12 mouse cellular contexts compared by ENCODE assay signal in the genomic region with DNA sequence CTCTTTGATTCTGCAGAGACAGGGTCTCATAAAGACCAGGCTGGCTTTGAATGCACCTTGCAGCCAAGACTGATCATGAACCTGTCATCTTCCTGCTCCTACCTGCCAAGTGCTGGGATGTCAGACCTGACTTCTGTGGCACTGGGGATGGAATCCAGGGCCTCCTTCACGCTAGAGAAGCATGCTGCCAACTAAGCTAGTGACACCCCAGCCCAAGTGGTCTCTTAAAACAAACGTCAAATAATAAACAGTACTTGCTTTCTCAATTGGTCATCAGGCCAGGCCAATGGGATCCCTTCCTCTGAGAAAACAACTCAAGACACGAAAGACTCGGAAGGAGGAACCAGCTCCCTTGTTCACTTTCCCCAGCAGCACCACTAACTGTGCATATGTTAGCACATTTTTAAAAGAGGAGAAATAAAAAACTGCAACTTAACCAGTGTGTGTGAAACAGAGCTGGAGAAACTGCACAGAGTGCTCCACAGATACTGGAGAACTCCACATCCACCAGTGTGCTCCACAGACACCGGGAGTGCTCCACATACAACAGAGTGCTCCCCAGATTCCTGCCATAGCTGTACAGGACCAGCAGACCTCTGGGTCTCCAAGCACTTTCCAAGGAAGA. TPM values are rescaled to one million over a fixed set of nuclear protein-coding genes. Genes with fewer than 3 reads are reported as not detected.
DNase-seq lines count a peak whose midpoint lies in the region; ATAC-seq and TF ChIP-seq lines count a peak whose summit lies in the region.
"Had no signal": no experiment of that assay in that cellular context is flagged by ENCODE, and none has a peak within 500 bp of the region (broad histone marks: within the 10 kb centered on the region; RNA-seq: fewer than 3 reads in every experiment).

No protein-coding gene starts in this region.

- no peak for TF ChIP-seq CTCF in cortical plate, adult 2 months (IDR thresholded peaks at IDR 0.05; ENCODE audit: extremely low read depth, insufficient read depth, low read length)

- no peak for DNase-seq in kidney, postnatal 4 days
- DNase-seq in midbrain, embryonic 14.5 days, result no peak
- DNase-seq in liver, embryonic 11.5 days (ENCODE audit: low spot score), result no peak
- no peak for DNase-seq in adrenal gland, postnatal 36 days
- DNase-seq in left cerebral cortex, adult 9 months (ENCODE audit: low spot score in 2 of 2), result no peak
- DNase-seq: cerebellum, postnatal 36 days; layer of hippocampus, adult 9-11 months; lung, adult 2 months; thymus, postnatal 14 days had no signal

- no peak for TF ChIP-seq POLR2A in cortical plate, adult 2 months (IDR thresholded peaks at IDR 0.05; ENCODE audit: extremely low read depth, insufficient read depth, low read length)

- peak overlapping the region; percentile 23; the same call in 1 of the 2 replicates for H3K9ac ChIP-seq in kidney, embryonic 14.5 days (ENCODE audit: low read depth, low read length)
- H3K9ac ChIP-seq in forebrain, embryonic 15.5 days (replicated peaks), result peak overlapping the region; percentile 8; the same call in 1 of the 2 replicates
- no peak overlapping the region for H3K9ac ChIP-seq in midbrain, embryonic 14.5 days (replicated peaks; ENCODE audit: low read length)
- H3K9ac ChIP-seq in liver, embryonic 11.5 days (ENCODE audit: low read depth, low read length), result no peak overlapping the region

- peak overlapping the region; percentile 71; the same call in 1 of the 2 replicates for H3K27ac ChIP-seq in kidney, embryonic 14.5 days (ENCODE audit: low read depth, low read length)
- peak overlapping the region; percentile 78 for H3K27ac ChIP-seq in cortical plate, adult 2 months (ENCODE audit: insufficient read depth, low read length)
- peak overlapping the region; percentile 81 for H3K27ac ChIP-seq in forebrain, embryonic 15.5 days (replicated peaks)
- H3K27ac ChIP-seq in midbrain, embryonic 14.5 days (replicated peaks; ENCODE audit: low read depth, low read length), result peak overlapping the region; percentile 58
- H3K27ac ChIP-seq in liver, embryonic 11.5 days (ENCODE audit: low read depth, low read length), result no peak overlapping the region

- no peaks in the 10 kb centered on the region for H3K9me3 ChIP-seq in kidney, embryonic 14.5 days (ENCODE audit: control insufficient read depth, low read length)
- no peaks in the 10 kb centered on the region for H3K9me3 ChIP-seq in forebrain, embryonic 15.5 days
- no peaks in the 10 kb centered on the region for H3K9me3 ChIP-seq in midbrain, embryonic 14.5 days (ENCODE audit: control insufficient read depth, low read length)
- no peaks in the 10 kb centered on the region for H3K9me3 ChIP-seq in liver, embryonic 11.5 days (ENCODE audit: control insufficient read depth, low read length)

- peaks cover 29% of the 10 kb centered on the region for H3K4me1 ChIP-seq in kidney, embryonic 14.5 days (ENCODE audit: control insufficient read depth, insufficient read depth, low read length)
- peaks cover 12% of the 10 kb centered on the region for H3K4me1 ChIP-seq in cortical plate, adult 2 months (ENCODE audit: control insufficient read depth, insufficient read depth, low read length)
- peaks cover 58% of the 10 kb centered on the region for H3K4me1 ChIP-seq in forebrain, embryonic 15.5 days
- H3K4me1 ChIP-seq in midbrain, embryonic 14.5 days (ENCODE audit: control insufficient read depth, insufficient read depth, low read length), result peaks cover 52% of the 10 kb centered on the region
- H3K4me1 ChIP-seq in liver, embryonic 11.5 days (replicated peaks; ENCODE audit: control insufficient read depth, insufficient read depth, low read length), result peaks cover 31% of the 10 kb centered on the region

- no peak overlapping the region for H3K4me2 ChIP-seq in kidney, embryonic 14.5 days (replicated peaks; ENCODE audit: low read depth, low read length)
- no peak overlapping the region for H3K4me2 ChIP-seq in forebrain, embryonic 15.5 days (replicated peaks)
- no peak overlapping the region for H3K4me2 ChIP-seq in midbrain, embryonic 14.5 days (ENCODE audit: low read length)
- H3K4me2 ChIP-seq in liver, embryonic 11.5 days, result no peak overlapping the region

- ATAC-seq in kidney, embryonic 14.5 days (ENCODE audit: low FRiP score, low TSS enrichment), result no peak
- no peak for ATAC-seq in forebrain, embryonic 15.5 days (replicated peaks)
- ATAC-seq in midbrain, embryonic 14.5 days (ENCODE audit: low FRiP score, low TSS enrichment), result no peak
- no peak for ATAC-seq in liver, embryonic 11.5 days (replicated peaks; ENCODE audit: low FRiP score)

- H3K36me3 ChIP-seq in kidney, embryonic 14.5 days (ENCODE audit: control insufficient read depth, insufficient read depth, low read length), result no peaks in the 10 kb centered on the region
- H3K36me3 ChIP-seq in forebrain, embryonic 15.5 days, result no peaks in the 10 kb centered on the region
- no peaks in the 10 kb centered on the region for H3K36me3 ChIP-seq in midbrain, embryonic 14.5 days (ENCODE audit: control insufficient read depth, insufficient read depth, low read length)
- no peaks in the 10 kb centered on the region for H3K36me3 ChIP-seq in liver, embryonic 11.5 days (ENCODE audit: control insufficient read depth, insufficient read depth, low read length)

- no peaks in the 10 kb centered on the region for H3K27me3 ChIP-seq in kidney, embryonic 14.5 days (ENCODE audit: control insufficient read depth, insufficient read depth, low read length)
- no peaks in the 10 kb centered on the region for H3K27me3 ChIP-seq in forebrain, embryonic 15.5 days
- H3K27me3 ChIP-seq in midbrain, embryonic 14.5 days (ENCODE audit: control insufficient read depth, insufficient read depth, low read length), result no peaks in the 10 kb centered on the region
- no peaks in the 10 kb centered on the region for H3K27me3 ChIP-seq in liver, embryonic 11.5 days (replicated peaks; ENCODE audit: control insufficient read depth, insufficient read depth, low read length)

- H3K4me3 ChIP-seq in kidney, embryonic 14.5 days (ENCODE audit: low read length), result no peak overlapping the region
- no peak overlapping the region for H3K4me3 ChIP-seq in cortical plate, adult 2 months (ENCODE audit: insufficient read depth, low read length)
- H3K4me3 ChIP-seq in forebrain, embryonic 15.5 days, result no peak overlapping the region
- H3K4me3 ChIP-seq in midbrain, embryonic 14.5 days (replicated peaks; ENCODE audit: low read depth, low read length), result no peak overlapping the region
- no peak overlapping the region for H3K4me3 ChIP-seq in liver, embryonic 11.5 days (ENCODE audit: low read depth, low read length)

- WGBS in kidney, embryonic 14.5 days, result 67% methylated on average over 5 of the region's 5 CpGs
- WGBS in forebrain, embryonic 15.5 days, result 37% methylated on average over 5 of the region's 5 CpGs
- 51% methylated on average over 5 of the region's 5 CpGs for WGBS in midbrain, embryonic 14.5 days
- WGBS in liver, embryonic 11.5 days, result 70% methylated on average over 5 of the region's 5 CpGs

RNA-seq across cellular contexts. Expression of a gene that starts 56.3 kb away (rescaled TPM):
- 6.6 and 12.9 TPM in 2 replicates for polyA plus RNA-seq in kidney, embryonic 14.5 days (2014; fragmentation: Nextera tagmentation; extraction: Ambion mirVana)
- 22.7 and 26.5 TPM in 2 replicates for polyA plus RNA-seq in cortical plate, adult 2 months (2012; rRNA removed)
- 32.0 and 37.1 TPM in 2 replicates for polyA plus RNA-seq in forebrain, embryonic 15.5 days (2015; fragmentation: Nextera tagmentation; extraction: Ambion mirVana)
- 16.4 and 25.1 TPM in 2 replicates for polyA plus RNA-seq in midbrain, embryonic 14.5 days (2014; fragmentation: Nextera tagmentation; extraction: Ambion mirVana)
- polyA plus RNA-seq in liver, embryonic 11.5 days (2014; fragmentation: Nextera tagmentation; extraction: Ambion mirVana), result 4.7 and 4.8 TPM in 2 replicates
- total RNA-seq in adrenal gland, postnatal 36 days (2021), result 10 to 100 TPM; 53.1 to 63.7 TPM

Comparison
In these comparisons a context has a peak if more than half of its experiments do, and no peak if none do; other contexts are left out.
1. H3K9ac ChIP-seq: peak in kidney, embryonic 14.5 days (single experiment) and forebrain, embryonic 15.5 days (single experiment); none in midbrain, embryonic 14.5 days (single experiment) and liver, embryonic 11.5 days (single experiment).